Mouse (Mus musculus): ENCODE data around the gene Stard8. TPM values are rescaled to one million over a fixed set of nuclear protein-coding genes. Genes with fewer than 3 reads are reported as not detected.

Stard8 gene
- polyA plus RNA-seq, 1 experiment from 2014 or later = 5.0 TPM

DNA sequence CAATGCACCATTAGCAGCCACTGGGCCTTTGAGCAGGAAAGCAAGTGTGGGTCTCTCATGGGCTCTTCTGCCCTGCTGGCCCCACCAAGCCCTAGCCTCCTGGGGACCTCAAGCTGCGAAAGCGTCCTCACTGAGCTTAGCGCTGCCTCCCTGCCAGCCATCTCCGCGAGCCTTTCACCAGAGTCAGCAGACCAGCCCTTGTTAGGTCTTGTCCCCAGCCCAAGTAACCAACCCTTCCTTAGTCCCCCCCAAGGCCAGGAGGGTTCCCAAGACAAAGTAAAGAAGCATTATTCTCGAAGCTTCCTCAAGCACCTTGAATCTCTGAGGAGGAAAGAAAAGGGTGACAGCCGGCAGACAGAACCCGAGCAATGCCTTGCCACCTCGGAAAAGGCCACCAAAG, 62.5 kb downstream of the Stard8 start:
- 93% methylated on average over 9 of the region's 9 CpGs for WGBS
- no peaks in the 10 kb centered on the region for H3K9me3 ChIP-seq (replicated peaks; ENCODE audit: control insufficient read depth, low read length)
- H3K9ac ChIP-seq (replicated peaks; ENCODE audit: low read length) = no peak overlapping the region
- no peaks in the 10 kb centered on the region for H3K27me3 ChIP-seq (ENCODE audit: control insufficient read depth, insufficient read depth, low read length)
- no peak overlapping the region for H3K27ac ChIP-seq (replicated peaks; ENCODE audit: low read depth, low read length)
- H3K36me3 ChIP-seq (replicated peaks; ENCODE audit: control insufficient read depth, insufficient read depth, low read depth, low read length) = no peaks in the 10 kb centered on the region
- DNase-seq (ENCODE audit: low spot score) = no peak
- no peaks in the 10 kb centered on the region for H3K4me1 ChIP-seq (ENCODE audit: control insufficient read depth, insufficient read depth, low read length)
- no peak overlapping the region for H3K4me2 ChIP-seq (ENCODE audit: low read depth, low read length)
- no peak for ATAC-seq (replicated peaks; ENCODE audit: insufficient number of reproducible peaks, low FRiP score, low TSS enrichment, low read depth)
- H3K4me3 ChIP-seq (ENCODE audit: low read depth, low read length) = no peak overlapping the region

DNA sequence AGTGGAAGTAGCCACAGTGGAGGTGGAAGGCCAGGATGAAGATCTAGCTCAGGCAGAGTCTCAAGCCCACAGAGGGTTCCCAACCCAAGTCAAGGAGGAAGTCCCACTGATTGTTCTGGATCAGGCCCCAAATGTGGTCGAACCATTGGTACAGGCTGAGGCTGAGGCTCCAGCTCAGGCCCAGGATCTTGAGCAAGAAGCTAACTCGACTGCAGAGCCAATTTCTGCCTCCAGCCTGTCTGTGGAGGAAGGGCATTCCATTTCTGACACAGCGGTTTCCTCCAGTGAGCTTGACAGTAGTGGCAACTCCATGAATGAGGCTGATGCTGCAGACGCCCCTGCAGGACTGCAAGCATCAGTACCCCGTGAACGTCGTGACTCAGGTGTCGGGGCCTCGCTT, 63.5 kb downstream of the Stard8 start:
- ATAC-seq (replicated peaks; ENCODE audit: insufficient number of reproducible peaks, low FRiP score, low TSS enrichment, low read depth) (no peak), DNase-seq (ENCODE audit: low spot score) (no peak)
- Histone ChIP-seq H3K36me3 (replicated peaks; ENCODE audit: control insufficient read depth, insufficient read depth, low read depth, low read length) (no peaks in the 10 kb centered on the region), H3K4me3 (ENCODE audit: low read depth, low read length) (no peak overlapping the region), H3K9me3 (replicated peaks; ENCODE audit: control insufficient read depth, low read length) (no peaks in the 10 kb centered on the region), H3K4me2 (ENCODE audit: low read depth, low read length) (no peak overlapping the region), H3K27ac (replicated peaks; ENCODE audit: low read depth, low read length) (no peak overlapping the region), H3K27me3 (ENCODE audit: control insufficient read depth, insufficient read depth, low read length) (no peaks in the 10 kb centered on the region), H3K9ac (replicated peaks; ENCODE audit: low read length) (no peak overlapping the region), H3K4me1 (ENCODE audit: control insufficient read depth, insufficient read depth, low read length) (no peaks in the 10 kb centered on the region)
- WGBS = 81% methylated on average over 9 of the region's 9 CpGs

DNA sequence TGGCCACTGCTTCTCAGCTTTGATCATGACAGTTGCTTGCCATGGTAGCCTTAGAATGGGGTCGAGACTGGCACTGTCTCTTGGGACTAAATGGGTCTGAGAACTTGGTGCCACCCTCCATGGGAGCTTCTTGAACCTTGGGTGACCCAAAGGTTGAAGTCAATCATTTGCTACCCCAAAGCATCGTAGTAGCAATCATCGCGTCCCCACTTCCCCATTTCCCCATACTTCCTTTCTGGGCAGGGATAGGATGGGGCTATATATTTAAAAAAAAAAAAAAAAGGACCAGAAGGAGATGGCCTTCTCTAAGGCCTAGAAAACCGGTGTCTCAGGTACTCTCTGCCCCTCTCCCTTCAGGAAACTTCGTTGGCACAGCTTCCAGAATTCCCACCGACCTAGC, 64.2 kb downstream of the Stard8 start:
- WGBS = 75% methylated on average over 7 of the region's 7 CpGs

DNA sequence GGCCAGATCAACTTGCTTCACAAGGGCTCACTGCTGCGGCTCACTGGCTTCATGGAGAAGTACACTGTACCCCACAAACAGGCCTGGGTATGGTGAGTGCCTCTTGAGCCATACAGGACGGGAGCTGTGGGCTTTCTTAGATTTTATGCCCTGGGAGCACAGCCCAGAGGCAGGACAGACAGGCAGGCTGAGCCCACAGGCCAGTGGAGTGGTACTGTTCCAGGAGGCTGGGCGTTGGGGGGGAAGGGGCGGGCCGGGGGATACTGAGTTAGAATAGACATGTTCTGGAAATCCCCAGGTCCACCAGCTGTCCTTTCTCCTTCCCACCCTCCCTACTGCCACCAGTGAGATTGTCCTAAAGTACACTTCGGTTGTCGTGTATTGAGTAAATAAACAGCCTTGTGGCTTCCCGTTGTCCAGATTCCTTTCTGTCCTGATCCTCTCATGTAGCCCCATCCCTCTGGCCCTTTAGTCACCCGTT, 64.7 kb downstream of the Stard8 start:
- H3K4me2 ChIP-seq (ENCODE audit: low read depth, low read length) = no peak overlapping the region
- no peaks in the 10 kb centered on the region for H3K9me3 ChIP-seq (replicated peaks; ENCODE audit: control insufficient read depth, low read length)
- no peaks in the 10 kb centered on the region for H3K36me3 ChIP-seq (replicated peaks; ENCODE audit: control insufficient read depth, insufficient read depth, low read depth, low read length)
- no peaks in the 10 kb centered on the region for H3K27me3 ChIP-seq (ENCODE audit: control insufficient read depth, insufficient read depth, low read length)
- WGBS = 79% methylated on average over 8 of the region's 9 CpGs
- DNase-seq (ENCODE audit: low spot score) (no peak), ATAC-seq (replicated peaks; ENCODE audit: insufficient number of reproducible peaks, low FRiP score, low TSS enrichment, low read depth) (no peak)
- H3K27ac ChIP-seq (replicated peaks; ENCODE audit: low read depth, low read length) = no peak overlapping the region
- H3K4me1 ChIP-seq (ENCODE audit: control insufficient read depth, insufficient read depth, low read length) = no peaks in the 10 kb centered on the region
- H3K9ac ChIP-seq (replicated peaks; ENCODE audit: low read length) = no peak overlapping the region
- H3K4me3 ChIP-seq (ENCODE audit: low read depth, low read length) = no peak overlapping the region

More for the DNA sequence above, 64.2 kb downstream of the Stard8 start:
- no peak for ATAC-seq (replicated peaks; ENCODE audit: insufficient number of reproducible peaks, low FRiP score, low TSS enrichment, low read depth)
- Histone ChIP-seq H3K9ac (replicated peaks; ENCODE audit: low read length) (no peak overlapping the region), H3K9me3 (replicated peaks; ENCODE audit: control insufficient read depth, low read length) (no peaks in the 10 kb centered on the region), H3K27me3 (ENCODE audit: control insufficient read depth, insufficient read depth, low read length) (no peaks in the 10 kb centered on the region), H3K4me1 (ENCODE audit: control insufficient read depth, insufficient read depth, low read length) (no peaks in the 10 kb centered on the region), H3K27ac (replicated peaks; ENCODE audit: low read depth, low read length) (no peak overlapping the region), H3K4me2 (ENCODE audit: low read depth, low read length) (no peak overlapping the region), H3K36me3 (replicated peaks; ENCODE audit: control insufficient read depth, insufficient read depth, low read depth, low read length) (no peaks in the 10 kb centered on the region), H3K4me3 (ENCODE audit: low read depth, low read length) (no peak overlapping the region)
- no peak for DNase-seq (ENCODE audit: low spot score)

DNA sequence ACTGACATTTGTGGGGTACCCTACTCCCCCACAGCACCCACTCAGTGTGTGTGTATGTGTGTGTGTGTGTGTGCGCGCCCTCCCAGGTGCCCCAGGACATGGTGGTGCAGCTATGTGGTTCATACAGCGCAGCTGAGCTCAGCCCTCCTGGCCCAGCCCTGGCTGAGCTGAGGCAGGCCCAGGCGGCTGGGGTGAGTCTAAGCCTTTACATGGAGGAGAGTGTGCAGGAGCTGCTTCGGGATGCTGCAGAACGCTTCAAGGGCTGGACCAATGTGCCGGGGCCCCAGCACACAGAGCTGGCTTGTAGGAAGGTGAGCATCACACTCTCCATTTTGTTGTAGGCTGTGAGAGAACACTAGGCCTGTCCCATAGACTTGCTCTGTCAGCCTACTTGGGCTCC, 68.1 kb downstream of the Stard8 start:
- Histone ChIP-seq H3K27me3 (ENCODE audit: control insufficient read depth, insufficient read depth, low read length) (no peaks in the 10 kb centered on the region), H3K4me3 (ENCODE audit: low read depth, low read length) (no peak overlapping the region), H3K9ac (replicated peaks; ENCODE audit: low read length) (no peak overlapping the region), H3K4me1 (ENCODE audit: control insufficient read depth, insufficient read depth, low read length) (no peaks in the 10 kb centered on the region), H3K27ac (replicated peaks; ENCODE audit: low read depth, low read length) (no peak overlapping the region), H3K4me2 (ENCODE audit: low read depth, low read length) (no peak overlapping the region), H3K36me3 (replicated peaks; ENCODE audit: control insufficient read depth, insufficient read depth, low read depth, low read length) (no peaks in the 10 kb centered on the region), H3K9me3 (replicated peaks; ENCODE audit: control insufficient read depth, low read length) (no peaks in the 10 kb centered on the region)
- DNase-seq (ENCODE audit: low spot score) (no peak), ATAC-seq (replicated peaks; ENCODE audit: insufficient number of reproducible peaks, low FRiP score, low TSS enrichment, low read depth) (no peak)
- WGBS = 92% methylated on average over 7 of the region's 7 CpGs

- no peaks in the 10 kb centered on the region for H3K27me3 ChIP-seq (ENCODE audit: control insufficient read depth, insufficient read depth, low read length)
- no peak overlapping the region for H3K9ac ChIP-seq (replicated peaks; ENCODE audit: low read length)
- DNase-seq (ENCODE audit: low spot score) (no peak), ATAC-seq (replicated peaks; ENCODE audit: insufficient number of reproducible peaks, low FRiP score, low TSS enrichment, low read depth) (no peak)
- no peak overlapping the region for H3K4me2 ChIP-seq (ENCODE audit: low read depth, low read length)
- H3K4me1 ChIP-seq (ENCODE audit: control insufficient read depth, insufficient read depth, low read length) = no peaks in the 10 kb centered on the region
- H3K4me3 ChIP-seq (ENCODE audit: low read depth, low read length) = no peak overlapping the region
- no peak overlapping the region for H3K27ac ChIP-seq (replicated peaks; ENCODE audit: low read depth, low read length)
- H3K36me3 ChIP-seq (replicated peaks; ENCODE audit: control insufficient read depth, insufficient read depth, low read depth, low read length) = no peaks in the 10 kb centered on the region
- no peaks in the 10 kb centered on the region for H3K9me3 ChIP-seq (replicated peaks; ENCODE audit: control insufficient read depth, low read length)
- 97% methylated on average over 10 of the region's 13 CpGs for WGBS
These were observed 69.5 kb downstream of the Stard8 start for GRCm38 (mm10) chrX:99072596-99072995.

GRCm38 (mm10) chrX:99075111-99075510, 72.1 kb downstream of the Stard8 start:
- no peaks in the 10 kb centered on the region for H3K27me3 ChIP-seq (ENCODE audit: control insufficient read depth, insufficient read depth, low read length)
- H3K4me2 ChIP-seq (ENCODE audit: low read depth, low read length) = no peak overlapping the region
- H3K4me3 ChIP-seq (ENCODE audit: low read depth, low read length) = no peak overlapping the region
- H3K36me3 ChIP-seq (replicated peaks; ENCODE audit: control insufficient read depth, insufficient read depth, low read depth, low read length) = no peaks in the 10 kb centered on the region
- no peak overlapping the region for H3K27ac ChIP-seq (replicated peaks; ENCODE audit: low read depth, low read length)
- no peak for DNase-seq (ENCODE audit: low spot score)
- no peak for ATAC-seq (replicated peaks; ENCODE audit: insufficient number of reproducible peaks, low FRiP score, low TSS enrichment, low read depth)
- 79% methylated on average over 5 of the region's 5 CpGs for WGBS
- no peak overlapping the region for H3K9ac ChIP-seq (replicated peaks; ENCODE audit: low read length)
- H3K9me3 ChIP-seq (replicated peaks; ENCODE audit: control insufficient read depth, low read length) = no peaks in the 10 kb centered on the region
- no peaks in the 10 kb centered on the region for H3K4me1 ChIP-seq (ENCODE audit: control insufficient read depth, insufficient read depth, low read length)

GRCm38 (mm10) chrX:99076460-99076859, 73.4 kb downstream of the Stard8 start:
- 74% methylated on average over 4 of the region's 4 CpGs for WGBS
- Histone ChIP-seq H3K4me1 (ENCODE audit: control insufficient read depth, insufficient read depth, low read length) (no peaks in the 10 kb centered on the region), H3K9ac (replicated peaks; ENCODE audit: low read length) (no peak overlapping the region), H3K9me3 (replicated peaks; ENCODE audit: control insufficient read depth, low read length) (no peaks in the 10 kb centered on the region), H3K36me3 (replicated peaks; ENCODE audit: control insufficient read depth, insufficient read depth, low read depth, low read length) (no peaks in the 10 kb centered on the region), H3K4me2 (ENCODE audit: low read depth, low read length) (no peak overlapping the region), H3K27me3 (ENCODE audit: control insufficient read depth, insufficient read depth, low read length) (no peaks in the 10 kb centered on the region), H3K27ac (replicated peaks; ENCODE audit: low read depth, low read length) (no peak overlapping the region), H3K4me3 (ENCODE audit: low read depth, low read length) (no peak overlapping the region)
- no peak for DNase-seq (ENCODE audit: low spot score)
- ATAC-seq (replicated peaks; ENCODE audit: insufficient number of reproducible peaks, low FRiP score, low TSS enrichment, low read depth) = no peak

Data from embryonic facial prominence, embryonic 11.5 days (tissue).